Mouse (Mus musculus) embryonic facial prominence, embryonic 14.5 days (tissue): Measurements from ENCODE around the gene Zfp983. TPM values are rescaled to one million over a fixed set of nuclear protein-coding genes. Genes with fewer than 3 reads are reported as not detected.

Source experiments
- polyA plus RNA-seq: library from polyadenylated mRNA; unstranded; fragments of >200 nt; fragmentation: Nextera tagmentation; extraction: Ambion mirVana; gene quantifications from 2 replicates; pipeline ENCODE4 v1.2.1, GENCODE M21; 2014

Zfp983 gene
- polyA plus RNA-seq, 1 experiment from 2014 or later, result 4.8 TPM

Other genes starting within 250 kb of the Zfp983 start
- 5.3 and 6.0 TPM in 2 replicates for gene Zfp54, start 227.4 kb upstream of the Zfp983 start, polyA plus RNA-seq
- gene Zfp51, start 200.2 kb upstream of the Zfp983 start, polyA plus RNA-seq, result 12.7 and 17.0 TPM in 2 replicates
- gene Zfp53, start 161.6 kb upstream of the Zfp983 start, polyA plus RNA-seq, result 7.3 and 10.4 TPM in 2 replicates
- 3.1 and 4.0 TPM in 2 replicates for gene Zfp52, start 115.1 kb upstream of the Zfp983 start, polyA plus RNA-seq
- gene Zfp948, start 83.6 kb upstream of the Zfp983 start, polyA plus RNA-seq, result 23.1 and 24.6 TPM in 2 replicates
- gene Gm10226, start 41.2 kb downstream of the Zfp983 start, polyA plus RNA-seq, result 6.6 and 8.8 TPM in 2 replicates
- gene Zfp760, start 57.1 kb downstream of the Zfp983 start, polyA plus RNA-seq, result 13.4 and 13.7 TPM in 2 replicates
- gene Zfp229, start 80.2 kb downstream of the Zfp983 start, polyA plus RNA-seq, result 6.1 and 6.9 TPM in 2 replicates
- gene Zfp820, start 195.1 kb downstream of the Zfp983 start, polyA plus RNA-seq, result 7.9 and 9.2 TPM in 2 replicates